ENCODE assay signal across 8 mouse cellular contexts in the genomic region with DNA sequence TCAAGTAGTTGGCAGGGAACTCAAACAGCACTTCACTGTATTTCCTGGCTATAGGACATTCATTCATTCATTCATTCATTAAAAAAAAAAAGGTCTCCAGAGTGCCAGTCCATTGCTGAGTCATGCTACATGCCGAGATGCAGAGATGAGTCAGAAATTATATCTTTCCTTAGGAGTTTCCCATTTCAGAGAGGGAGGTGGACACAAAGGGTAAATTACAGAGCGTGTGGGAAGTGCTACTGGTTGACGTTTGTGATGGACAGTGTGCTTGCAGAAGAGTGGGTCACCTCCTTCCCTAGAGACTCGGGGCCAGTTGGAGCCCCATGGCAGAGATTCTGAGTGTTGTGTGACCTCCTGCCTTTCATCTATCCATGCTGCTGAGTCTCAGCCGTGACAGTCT. TPM values are rescaled to one million over a fixed set of nuclear protein-coding genes. Genes with fewer than 3 reads are reported as not detected.
DNase-seq lines count a peak whose midpoint lies in the region; ATAC-seq lines count a peak whose summit lies in the region.
"Had no signal": no experiment of that assay in that cellular context is flagged by ENCODE, and none has a peak within 500 bp of the region (broad histone marks: within the 10 kb centered on the region; RNA-seq: fewer than 3 reads in every experiment).

No protein-coding gene starts in this region.

- no peaks in the 10 kb centered on the region for H3K9me3 ChIP-seq in lung, embryonic 16.5 days (ENCODE audit: control insufficient read depth, low read length)
- no peaks in the 10 kb centered on the region for H3K9me3 ChIP-seq in forebrain, embryonic 11.5 days (ENCODE audit: control insufficient read depth, low read length)
- H3K9me3 ChIP-seq in intestine, embryonic 16.5 days (ENCODE audit: control insufficient read depth, low read length) = no peaks in the 10 kb centered on the region
- H3K9me3 ChIP-seq: liver, embryonic 13.5 days had no signal

- peak overlapping the region; percentile 84; the same call in 1 of the 2 replicates for H3K4me2 ChIP-seq in lung, embryonic 16.5 days (ENCODE audit: low read depth, low read length)
- H3K4me2 ChIP-seq in forebrain, embryonic 11.5 days (ENCODE audit: low read depth, low read length, severe bottlenecking) = peak overlapping the region; percentile 74; the same call in 1 of the 2 replicates
- peak overlapping the region; percentile 86; the same call in 1 of the 2 replicates for H3K4me2 ChIP-seq in intestine, embryonic 16.5 days (ENCODE audit: low read depth, low read length)

- DNase-seq in lung, postnatal 10 days = no peak
- no peak for DNase-seq in forebrain, embryonic 11.5 days (ENCODE audit: low spot score)
- no peak for DNase-seq in left cerebral cortex, postnatal 10 days (ENCODE audit: extremely low spot score in 1 of 2, low spot score in 2 of 2)
- DNase-seq in retina, postnatal 1 day = no peak
- DNase-seq in layer of hippocampus, adult 9-11 months = no peak
- DNase-seq: liver, embryonic 13.5 days had no signal

- no peak overlapping the region for H3K9ac ChIP-seq in lung, embryonic 16.5 days (ENCODE audit: low read length)
- no peak overlapping the region; the same call in 1 of the 2 replicates for H3K9ac ChIP-seq in forebrain, embryonic 11.5 days (ENCODE audit: low read length)
- H3K9ac ChIP-seq in intestine, embryonic 16.5 days (ENCODE audit: low read depth, low read length) = no peak overlapping the region
- H3K9ac ChIP-seq: liver, embryonic 13.5 days had no signal

- no peak overlapping the region for H3K4me3 ChIP-seq in lung, embryonic 16.5 days (ENCODE audit: low read length)
- no peak overlapping the region for H3K4me3 ChIP-seq in forebrain, embryonic 11.5 days (ENCODE audit: low read depth, low read length)
- H3K4me3 ChIP-seq in intestine, embryonic 16.5 days (ENCODE audit: low read length) = no peak overlapping the region

- no peak overlapping the region for H3K27ac ChIP-seq in lung, embryonic 16.5 days (ENCODE audit: low read length)
- H3K27ac ChIP-seq in forebrain, embryonic 11.5 days (ENCODE audit: low read depth, low read length) = no peak overlapping the region
- no peak overlapping the region for H3K27ac ChIP-seq in intestine, embryonic 16.5 days (ENCODE audit: low read length)
- H3K27ac ChIP-seq: liver, embryonic 13.5 days had no signal

- no peaks in the 10 kb centered on the region for H3K27me3 ChIP-seq in lung, embryonic 16.5 days (ENCODE audit: control insufficient read depth, insufficient read depth, low read depth, low read length)
- no peaks in the 10 kb centered on the region for H3K27me3 ChIP-seq in forebrain, embryonic 11.5 days (ENCODE audit: control insufficient read depth, insufficient read depth, low read length)
- H3K27me3 ChIP-seq in intestine, embryonic 16.5 days (replicated peaks; ENCODE audit: control insufficient read depth, insufficient read depth, low read length) = no peaks in the 10 kb centered on the region

- intact Hi-C loops in left cerebral cortex, postnatal 10 days (cut with DNase I) = no loop called here

- ATAC-seq in lung, embryonic 16.5 days (ENCODE audit: low read depth) = no peak
- ATAC-seq in forebrain, embryonic 11.5 days (replicated peaks; ENCODE audit: low FRiP score) = no peak
- no peak for ATAC-seq in intestine, embryonic 16.5 days

- WGBS in lung, embryonic 16.5 days = 20% methylated on average over 5 of the region's 5 CpGs
- 59% methylated on average over 5 of the region's 5 CpGs for WGBS in forebrain, embryonic 11.5 days
- 33% methylated on average over 5 of the region's 5 CpGs for WGBS in intestine, embryonic 16.5 days

- no peaks in the 10 kb centered on the region for H3K36me3 ChIP-seq in lung, embryonic 16.5 days (ENCODE audit: control insufficient read depth, insufficient read depth, low read length)
- no peaks in the 10 kb centered on the region for H3K36me3 ChIP-seq in forebrain, embryonic 11.5 days (ENCODE audit: control insufficient read depth, insufficient read depth, low read length)
- no peaks in the 10 kb centered on the region for H3K36me3 ChIP-seq in intestine, embryonic 16.5 days (ENCODE audit: control insufficient read depth, insufficient read depth, low read length)
- H3K36me3 ChIP-seq: liver, embryonic 13.5 days had no signal

- peaks cover 18% of the 10 kb centered on the region for H3K4me1 ChIP-seq in lung, embryonic 16.5 days (replicated peaks; ENCODE audit: control insufficient read depth, insufficient read depth, low read length)
- peaks cover 21% of the 10 kb centered on the region for H3K4me1 ChIP-seq in forebrain, embryonic 11.5 days (replicated peaks; ENCODE audit: control insufficient read depth, insufficient read depth, low read length)
- peaks cover 20% of the 10 kb centered on the region for H3K4me1 ChIP-seq in intestine, embryonic 16.5 days (ENCODE audit: control insufficient read depth, insufficient read depth, low read length)

RNA-seq across cellular contexts. Expression of a gene that starts 2.6 kb away (rescaled TPM):
- 19.2 and 22.4 TPM in 2 replicates for polyA plus RNA-seq in lung, embryonic 16.5 days (2015; fragmentation: Nextera tagmentation; extraction: Ambion mirVana)
- polyA plus RNA-seq in forebrain, embryonic 11.5 days (2014; fragmentation: Nextera tagmentation; extraction: Ambion mirVana) = 64.0 and 65.2 TPM in 2 replicates
- polyA plus RNA-seq in intestine, embryonic 16.5 days (2015; fragmentation: Nextera tagmentation; extraction: Ambion mirVana) = 10.7 and 10.9 TPM in 2 replicates
- 10 to 100 TPM; 27.6 to 33.1 TPM for total RNA-seq in left cerebral cortex, postnatal 10 days (2021)

RNA-seq across cellular contexts. Expression of a gene that starts 42.6 kb away (rescaled TPM):
- polyA plus RNA-seq in lung, embryonic 16.5 days (2015; fragmentation: Nextera tagmentation; extraction: Ambion mirVana) = 7.6 and 11.5 TPM in 2 replicates
- 124 and 138 TPM in 2 replicates for polyA plus RNA-seq in forebrain, embryonic 11.5 days (2014; fragmentation: Nextera tagmentation; extraction: Ambion mirVana)
- 5.0 and 5.2 TPM in 2 replicates for polyA plus RNA-seq in intestine, embryonic 16.5 days (2015; fragmentation: Nextera tagmentation; extraction: Ambion mirVana)
- 100 to 1,000 TPM; 172 TPM for total RNA-seq in left cerebral cortex, postnatal 10 days (2021)

Comparison
In these comparisons a context has a peak if more than half of its experiments do, and no peak if none do; other contexts are left out.
1. RNA of a gene that starts 42.6 kb away (polyA plus RNA-seq): 124 to 138 TPM in forebrain, embryonic 11.5 days; 7.6 to 11.5 TPM in lung, embryonic 16.5 days and 5.0 to 5.2 TPM in intestine, embryonic 16.5 days; every median in the first group is over 10 times any median in the second.
2. Peak in every context shown above with its lines, with median percentiles within 50 percentile points of each other: H3K4me2 ChIP-seq.